Mouse (Mus musculus) kidney, postnatal 0 days (tissue): Measurements from ENCODE around the gene Usf1. TPM values are rescaled to one million over a fixed set of nuclear protein-coding genes. Genes with fewer than 3 reads are reported as not detected.

Experiments
- ATAC-seq: fragments of 200-750 bp; cut with Nextera tagmentation; replicated peaks from 2 replicates; pipeline ENCODE4 v1.8.0; 2017; ENCODE audit warnings: low read depth, moderate number of reproducible peaks, moderate TSS enrichment, moderate library complexity; ENCODE audit not compliant: low FRiP score
- DNase-seq: peaks from one replicate; pipeline ENCODE4 v3.0.0-alpha.2; 2016; ENCODE audit warnings: low spot score
- H3K27ac ChIP-seq: fragments of 300-500 bp; sonication (generic); 2 replicates; pipeline ENCODE4 v1.5.1; 2014; ENCODE audit warnings: mild to moderate bottlenecking
- H3K27me3 ChIP-seq: fragments of 300-500 bp; sonication (generic); 2 replicates; pipeline ENCODE4 v1.6.1; 2014; ENCODE audit warnings: low read length, mixed read lengths; ENCODE audit not compliant: insufficient read depth
- H3K36me3 ChIP-seq: fragments of 300-500 bp; sonication (generic); 2 replicates; pipeline ENCODE4 v1.6.1; 2014; ENCODE audit warnings: low read length, mixed read lengths; ENCODE audit not compliant: insufficient read depth
- H3K4me1 ChIP-seq: fragments of 300-500 bp; sonication (generic); replicated peaks from 2 replicates; pipeline ENCODE4 v1.6.1; 2014; ENCODE audit warnings: antibody characterized with exemption, low read length, mixed read lengths; ENCODE audit not compliant: insufficient read depth
- H3K4me2 ChIP-seq: fragments of 300-500 bp; sonication (generic); 2 replicates; pipeline ENCODE4 v1.6.1; 2014; ENCODE audit warnings: mild to moderate bottlenecking, low read length, moderate library complexity, mixed read lengths
- H3K4me3 ChIP-seq: fragments of 300-500 bp; sonication (generic); replicated peaks from 2 replicates; pipeline ENCODE4 v1.5.1; 2014; ENCODE audit warnings: low read depth, low read length
- H3K9ac ChIP-seq: fragments of 300-500 bp; sonication (generic); 2 replicates; pipeline ENCODE4 v1.6.1; 2014; ENCODE audit warnings: low read depth, low read length
- H3K9me3 ChIP-seq: fragments of 300-500 bp; sonication (generic); replicated peaks from 2 replicates; pipeline ENCODE4 v1.6.1; 2016; ENCODE audit warnings: low read length, inconsistent platforms, mixed read lengths
- CTCF ChIP-seq: IDR thresholded peaks from 2 replicates; pipeline ENCODE4 v1.5.1; 2016; ENCODE audit warnings: antibody characterized with exemption, low read depth, mild to moderate bottlenecking, moderate library complexity
- WGBS: fragments of 180-500 bp; shearing (Covaris S2); extraction: QIAGEN DNeasy Blood & Tissue Kit; methylation state at CpG from one replicate; pipeline ENCODE4 v1.1.7; 2014; 5-methylcytosine and 5-hydroxymethylcytosine counted together
- polyA plus RNA-seq: library from polyadenylated mRNA; unstranded; fragments of >200 nt; fragmentation: Nextera tagmentation; extraction: Ambion mirVana; gene quantifications from 2 replicates; pipeline ENCODE4 v1.2.1, GENCODE M21; 2015

Usf1 gene
- polyA plus RNA-seq, 1 experiment from 2014 or later, result 64.0 TPM

DNA sequence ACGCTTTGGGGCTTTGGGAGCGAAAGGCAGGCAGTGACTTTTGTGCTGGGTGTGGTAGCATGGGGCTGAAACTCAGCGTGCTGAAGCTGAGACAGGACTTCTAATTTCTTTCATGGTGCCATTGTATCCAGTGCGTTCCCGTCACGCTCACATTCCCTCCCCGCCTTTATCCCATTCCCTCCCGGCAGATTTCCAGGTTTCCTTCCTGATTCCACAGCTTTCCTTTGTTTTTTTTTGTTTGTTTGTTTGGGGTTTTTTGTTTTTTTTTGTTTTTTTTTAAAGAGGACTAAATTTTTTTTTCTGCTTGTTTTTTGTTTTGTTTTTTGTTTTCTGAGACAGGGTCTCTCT is 31.3 kb downstream of the Usf1 start:
- H3K36me3 ChIP-seq, result no peaks in the 10 kb centered on the region; the same call in 1 of the 2 replicates
- 40% methylated on average over 8 of the region's 8 CpGs for WGBS
- H3K4me1 ChIP-seq, result peaks cover 36% of the 10 kb centered on the region
- H3K9me3 ChIP-seq, result no peaks in the 10 kb centered on the region
- no peak for TF ChIP-seq CTCF
- H3K27me3 ChIP-seq, result no peaks in the 10 kb centered on the region
- ATAC-seq (no peak), DNase-seq (no peak)
- H3K4me3 ChIP-seq, result no peak overlapping the region
- 0 out of 2 replicates have a peak overlapping the region, but pooled peaks have one; percentile 35 for H3K9ac ChIP-seq
- peak overlapping the region; percentile 91 for H3K27ac ChIP-seq
- H3K4me2 ChIP-seq, result peak overlapping the region; percentile 72

GRCm38 (mm10) chr1:171445050-171445449 is 33.9 kb downstream of the Usf1 start:
- 65% methylated on average over 5 of the region's 5 CpGs for WGBS
- no peak for ATAC-seq
- peaks cover 34% of the 10 kb centered on the region for H3K4me1 ChIP-seq

GRCm38 (mm10) chr1:171446854-171447253 is 35.7 kb downstream of the Usf1 start:
- H3K4me2 ChIP-seq, result peak overlapping the region; percentile 41
- peak; percentile 50 for DNase-seq
- no peak for TF ChIP-seq CTCF
- H3K4me1 ChIP-seq, result peaks cover 18% of the 10 kb centered on the region
- no peak overlapping the region for H3K27ac ChIP-seq
- WGBS, result 33% methylated on average over 7 of the region's 7 CpGs
- no peaks in the 10 kb centered on the region; the same call in 1 of the 2 replicates for H3K36me3 ChIP-seq
- no peak overlapping the region for H3K9ac ChIP-seq
- no peaks in the 10 kb centered on the region for H3K27me3 ChIP-seq
- H3K9me3 ChIP-seq, result no peaks in the 10 kb centered on the region
- no peak overlapping the region for H3K4me3 ChIP-seq
- no peak for ATAC-seq

More at GRCm38 (mm10) chr1:171445050-171445449, 33.9 kb downstream of the Usf1 start:
- H3K4me3 ChIP-seq, result no peak overlapping the region
- H3K9me3 ChIP-seq, result no peaks in the 10 kb centered on the region
- DNase-seq, result no peak
- no peak overlapping the region for H3K4me2 ChIP-seq
- H3K36me3 ChIP-seq, result no peaks in the 10 kb centered on the region; the same call in 1 of the 2 replicates
- H3K27ac ChIP-seq, result no peak overlapping the region
- no peak overlapping the region for H3K9ac ChIP-seq
- H3K27me3 ChIP-seq, result no peaks in the 10 kb centered on the region
- TF ChIP-seq CTCF, result 0 out of 2 replicates have a peak, but pooled peaks have one; percentile 7

DNA sequence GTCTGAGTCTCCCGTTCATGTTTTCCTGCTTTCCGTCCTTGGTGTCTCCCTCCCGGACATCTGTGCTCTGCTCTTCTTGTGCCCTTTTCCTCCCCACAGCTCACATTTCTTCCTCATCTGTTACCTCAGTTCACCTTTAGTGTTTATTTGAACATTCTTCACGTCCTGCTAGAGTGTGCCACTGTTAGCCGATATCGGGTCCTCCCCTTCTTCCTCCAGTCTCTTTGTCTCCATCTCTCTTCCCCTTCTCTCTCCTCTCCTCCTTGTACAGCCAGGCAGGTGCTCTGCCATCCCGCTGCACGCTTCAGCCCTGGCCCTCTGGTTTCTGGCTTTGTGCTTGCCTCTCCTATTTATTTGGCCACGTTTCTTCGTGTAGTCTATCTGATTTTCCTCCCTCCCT is 36.6 kb downstream of the Usf1 start:
- ATAC-seq, result no peak
- H3K27ac ChIP-seq, result peak overlapping the region; percentile 27; the same call in 1 of the 2 replicates
- WGBS, result 14% methylated on average over 10 of the region's 10 CpGs

GRCm38 (mm10) chr1:171450062-171450461 is 38.9 kb downstream of the Usf1 start:
- DNase-seq (no peak), ATAC-seq (no peak)
- Histone ChIP-seq H3K9me3 (no peaks in the 10 kb centered on the region), H3K4me1 (0 out of 2 replicates have a peak, but pooled peaks cover 8% of the 10 kb centered on the region), H3K9ac (no peak overlapping the region), H3K4me2 (no peak overlapping the region), H3K4me3 (no peak overlapping the region), H3K27ac (no peak overlapping the region), H3K36me3 (no peaks in the 10 kb centered on the region), H3K27me3 (no peaks in the 10 kb centered on the region)
- no peak for TF ChIP-seq CTCF
- 78% methylated on average over 11 of the region's 11 CpGs for WGBS

More for the DNA sequence above, 36.6 kb downstream of the Usf1 start:
- no peaks in the 10 kb centered on the region; the same call in 1 of the 2 replicates for H3K36me3 ChIP-seq
- no peak overlapping the region for H3K4me3 ChIP-seq
- 0 out of 2 replicates have a peak, but pooled peaks cover 11% of the 10 kb centered on the region for H3K4me1 ChIP-seq
- peak overlapping the region; percentile 41 for H3K4me2 ChIP-seq
- no peak for TF ChIP-seq CTCF
- peak; percentile 50 for DNase-seq
- H3K27me3 ChIP-seq, result no peaks in the 10 kb centered on the region
- H3K9me3 ChIP-seq, result no peaks in the 10 kb centered on the region
- no peak overlapping the region for H3K9ac ChIP-seq

GRCm38 (mm10) chr1:171451001-171451400 is 39.9 kb downstream of the Usf1 start:
- H3K4me2 ChIP-seq, result no peak overlapping the region
- no peak overlapping the region for H3K4me3 ChIP-seq
- no peaks in the 10 kb centered on the region for H3K9me3 ChIP-seq
- H3K27ac ChIP-seq, result no peak overlapping the region
- H3K9ac ChIP-seq, result no peak overlapping the region
- H3K36me3 ChIP-seq, result no peaks in the 10 kb centered on the region
- no peak for TF ChIP-seq CTCF
- WGBS, result 85% methylated on average over 10 of the region's 10 CpGs
- 0 out of 2 replicates have a peak, but pooled peaks cover 8% of the 10 kb centered on the region for H3K4me1 ChIP-seq
- no peaks in the 10 kb centered on the region for H3K27me3 ChIP-seq
- no peak for DNase-seq
- no peak for ATAC-seq

- Histone ChIP-seq H3K9ac (no peak overlapping the region), H3K36me3 (no peaks in the 10 kb centered on the region), H3K27ac (no peak overlapping the region), H3K27me3 (no peaks in the 10 kb centered on the region), H3K4me2 (no peak overlapping the region), H3K4me3 (no peak overlapping the region), H3K9me3 (no peaks in the 10 kb centered on the region), H3K4me1 (0 out of 2 replicates have a peak, but pooled peaks cover 5% of the 10 kb centered on the region)
- TF ChIP-seq CTCF, result no peak
- DNase-seq (no peak), ATAC-seq (no peak)
- WGBS, result 65% methylated on average over 5 of the region's 5 CpGs
These were observed 41.4 kb downstream of the Usf1 start for GRCm38 (mm10) chr1:171452522-171452921.
